Mouse (Mus musculus): ENCODE measurements around the gene Rab40b.

GRCm38 (mm10) chr11:121418932-121419331 is 30.9 kb upstream of the Rab40b start:
- no peak for TF ChIP-seq CTCF (conservative IDR thresholded peaks at IDR 0.05; ENCODE audit: insufficient read depth, insufficient read length, low read depth, low read length)
- no peak for TF ChIP-seq POLR2A (IDR thresholded peaks at IDR 0.05; ENCODE audit: low read depth, low read length)

All from kidney, adult 2 months (tissue).